Mouse (Mus musculus) hindbrain, embryonic 11.5 days (tissue): ENCODE data around the gene Rala. TPM values are rescaled to one million over a fixed set of nuclear protein-coding genes. Genes with fewer than 3 reads are reported as not detected.

ENCODE experiments used
- ATAC-seq: fragments of 200-750 bp; cut with Nextera tagmentation; 2 replicates; pipeline ENCODE4 v1.8.0; 2017; ENCODE audit warnings: mild to moderate bottlenecking, moderate TSS enrichment, moderate library complexity; ENCODE audit not compliant: low FRiP score
- DNase-seq: peaks from one replicate; pipeline ENCODE4 v3.0.0-alpha.2; 2015; ENCODE audit warnings: low spot score
- H3K27ac ChIP-seq: fragments of 300-500 bp; sonication (generic); 2 replicates; pipeline ENCODE4 v1.5.1; 2014; ENCODE audit warnings: mild to moderate bottlenecking, low read depth, low read length
- H3K27me3 ChIP-seq: fragments of 300-500 bp; sonication (generic); 2 replicates; pipeline ENCODE4 v1.6.1; 2014; ENCODE audit warnings: mild to moderate bottlenecking, low read length, moderate library complexity, mixed read lengths; ENCODE audit not compliant: control insufficient read depth, insufficient read depth
- H3K36me3 ChIP-seq: fragments of 300-500 bp; sonication (generic); 2 replicates; pipeline ENCODE4 v1.6.1; 2014; ENCODE audit warnings: mild to moderate bottlenecking, low read length, moderate library complexity, mixed read lengths; ENCODE audit not compliant: control insufficient read depth, insufficient read depth
- H3K4me1 ChIP-seq: fragments of 300-500 bp; sonication (generic); replicated peaks from 2 replicates; pipeline ENCODE4 v1.6.1; 2014; ENCODE audit warnings: low read length, mixed read lengths; ENCODE audit not compliant: control insufficient read depth, insufficient read depth
- H3K4me2 ChIP-seq: fragments of 300-500 bp; sonication (generic); replicated peaks from 2 replicates; pipeline ENCODE4 v1.6.1; 2014; ENCODE audit warnings: mild to moderate bottlenecking, low read depth, low read length
- H3K4me3 ChIP-seq: fragments of 300-500 bp; sonication (generic); 2 replicates; pipeline ENCODE4 v1.5.1; 2014; ENCODE audit warnings: low read depth, low read length
- H3K9ac ChIP-seq: fragments of 300-500 bp; sonication (generic); 2 replicates; pipeline ENCODE4 v1.6.1; 2014; ENCODE audit warnings: low read depth, low read length
- H3K9me3 ChIP-seq: fragments of 300-500 bp; sonication (generic); 2 replicates; pipeline ENCODE4 v1.6.1; 2016; ENCODE audit warnings: low read length; ENCODE audit not compliant: control insufficient read depth
- WGBS: fragments of 180-500 bp; shearing (Covaris S2); extraction: QIAGEN DNeasy Blood & Tissue Kit; methylation state at CpG from one replicate; pipeline ENCODE4 v1.1.7; 2014; 5-methylcytosine and 5-hydroxymethylcytosine counted together
- polyA plus RNA-seq: library from polyadenylated mRNA; unstranded; fragments of >200 nt; fragmentation: Nextera tagmentation; extraction: Ambion mirVana; gene quantifications from 2 replicates; pipeline ENCODE4 v1.2.1, GENCODE M21; 2014

The Rala gene
- polyA plus RNA-seq, 1 experiment from 2014 or later = 156 TPM

GRCm38 (mm10) chr13:17857046-17857445 lies 87.0 kb downstream of the Rala start:
- H3K9ac ChIP-seq = no peak overlapping the region
- H3K4me1 ChIP-seq = no peaks in the 10 kb centered on the region
- H3K4me3 ChIP-seq = no peak overlapping the region
- no peaks in the 10 kb centered on the region for H3K9me3 ChIP-seq
- H3K27ac ChIP-seq = no peak overlapping the region
- no peaks in the 10 kb centered on the region for H3K27me3 ChIP-seq
- H3K4me2 ChIP-seq = no peak overlapping the region
- H3K36me3 ChIP-seq = no peaks in the 10 kb centered on the region
- 77% methylated on average over 9 of the region's 9 CpGs for WGBS
- no peak for DNase-seq
- ATAC-seq = peak; percentile 62; the same call in 1 of the 2 replicates

- H3K4me3 ChIP-seq = no peak overlapping the region
- H3K4me1 ChIP-seq = no peaks in the 10 kb centered on the region
- H3K9ac ChIP-seq = no peak overlapping the region
- H3K4me2 ChIP-seq = no peak overlapping the region
- no peaks in the 10 kb centered on the region for H3K36me3 ChIP-seq
- H3K27ac ChIP-seq = no peak overlapping the region
- no peaks in the 10 kb centered on the region for H3K9me3 ChIP-seq
- ATAC-seq = peak; percentile 39; the same call in 1 of the 2 replicates
- 9% methylated on average over 13 of the region's 13 CpGs for WGBS
- no peaks in the 10 kb centered on the region for H3K27me3 ChIP-seq
- DNase-seq = peak; percentile 39
These were observed 88.4 kb downstream of the Rala start for GRCm38 (mm10) chr13:17855492-17856138.

- H3K4me1 ChIP-seq = no peaks in the 10 kb centered on the region
- no peaks in the 10 kb centered on the region for H3K27me3 ChIP-seq
- no peak overlapping the region for H3K4me3 ChIP-seq
- H3K4me2 ChIP-seq = no peak overlapping the region
- no peak overlapping the region for H3K27ac ChIP-seq
- H3K9ac ChIP-seq = no peak overlapping the region
- 61% methylated on average over 6 of the region's 6 CpGs for WGBS
- H3K9me3 ChIP-seq = no peaks in the 10 kb centered on the region
- ATAC-seq = no peak
- H3K36me3 ChIP-seq = no peaks in the 10 kb centered on the region
- DNase-seq = no peak
These were observed 89.3 kb downstream of the Rala start for GRCm38 (mm10) chr13:17854755-17855154.

- Histone ChIP-seq H3K4me3 (no peak overlapping the region), H3K4me2 (no peak overlapping the region), H3K4me1 (no peaks in the 10 kb centered on the region), H3K9me3 (no peaks in the 10 kb centered on the region), H3K27ac (no peak overlapping the region), H3K36me3 (no peaks in the 10 kb centered on the region), H3K27me3 (no peaks in the 10 kb centered on the region), H3K9ac (no peak overlapping the region)
- 83% methylated on average over 2 of the region's 2 CpGs for WGBS
- DNase-seq = no peak
- no peak for ATAC-seq
These were observed 100.7 kb downstream of the Rala start for GRCm38 (mm10) chr13:17843336-17843735.

GRCm38 (mm10) chr13:17842756-17843155 lies 101.3 kb downstream of the Rala start:
- Histone ChIP-seq H3K4me3 (no peak overlapping the region), H3K36me3 (no peaks in the 10 kb centered on the region), H3K4me1 (no peaks in the 10 kb centered on the region), H3K9ac (no peak overlapping the region), H3K4me2 (no peak overlapping the region), H3K27ac (no peak overlapping the region), H3K27me3 (no peaks in the 10 kb centered on the region), H3K9me3 (no peaks in the 10 kb centered on the region)
- ATAC-seq = no peak
- no peak for DNase-seq
- 23% methylated on average over 4 of the region's 4 CpGs for WGBS

GRCm38 (mm10) chr13:17839137-17839536 lies 104.9 kb downstream of the Rala start:
- no peaks in the 10 kb centered on the region for H3K36me3 ChIP-seq
- no peaks in the 10 kb centered on the region for H3K27me3 ChIP-seq
- no peaks in the 10 kb centered on the region for H3K4me1 ChIP-seq
- ATAC-seq (no peak), DNase-seq (no peak)
- no peak overlapping the region for H3K9ac ChIP-seq
- no peak overlapping the region for H3K4me2 ChIP-seq
- no peak overlapping the region for H3K27ac ChIP-seq
- WGBS = 86% methylated on average over 5 of the region's 5 CpGs
- H3K4me3 ChIP-seq = no peak overlapping the region
- no peaks in the 10 kb centered on the region for H3K9me3 ChIP-seq

GRCm38 (mm10) chr13:17838484-17838851 lies 105.6 kb downstream of the Rala start:
- no peaks in the 10 kb centered on the region for H3K27me3 ChIP-seq
- no peak overlapping the region for H3K4me2 ChIP-seq
- H3K9me3 ChIP-seq = no peaks in the 10 kb centered on the region
- no peak overlapping the region for H3K4me3 ChIP-seq
- H3K4me1 ChIP-seq = no peaks in the 10 kb centered on the region
- H3K27ac ChIP-seq = no peak overlapping the region
- no peak overlapping the region for H3K9ac ChIP-seq
- ATAC-seq (peak; percentile 70; the same call in 1 of the 2 replicates), DNase-seq (peak; percentile 81)
- no peaks in the 10 kb centered on the region for H3K36me3 ChIP-seq
- WGBS = 42% methylated on average over 4 of the region's 4 CpGs

GRCm38 (mm10) chr13:17837610-17838483 lies 106.2 kb downstream of the Rala start:
- Histone ChIP-seq H3K9me3 (no peaks in the 10 kb centered on the region), H3K4me2 (no peak overlapping the region), H3K4me3 (no peak overlapping the region), H3K27me3 (no peaks in the 10 kb centered on the region), H3K36me3 (no peaks in the 10 kb centered on the region), H3K27ac (no peak overlapping the region), H3K4me1 (no peaks in the 10 kb centered on the region), H3K9ac (no peak overlapping the region)
- ATAC-seq (peak; percentile 56), DNase-seq (peak; percentile 58)
- WGBS = 45% methylated on average over 16 of the region's 16 CpGs

- 88% methylated on average over 7 of the region's 7 CpGs for WGBS
- Histone ChIP-seq H3K9me3 (no peaks in the 10 kb centered on the region), H3K9ac (no peak overlapping the region), H3K4me2 (no peak overlapping the region), H3K4me1 (no peaks in the 10 kb centered on the region), H3K36me3 (no peaks in the 10 kb centered on the region), H3K4me3 (no peak overlapping the region), H3K27me3 (no peaks in the 10 kb centered on the region), H3K27ac (no peak overlapping the region)
- DNase-seq = no peak
- no peak for ATAC-seq
These were observed 107.2 kb downstream of the Rala start for GRCm38 (mm10) chr13:17836808-17837207.
